Mouse (Mus musculus): ENCODE data around the gene Majin. TPM values are rescaled to one million over a fixed set of nuclear protein-coding genes. Genes with fewer than 3 reads are reported as not detected.

The Majin gene
- polyA plus RNA-seq, 1 experiment from 2014 or later: not detected

GRCm38 (mm10) chr19:6268670-6269132, 84.5 kb downstream of the Majin start:
- 79% methylated on average over 7 of the region's 7 CpGs for WGBS
- Histone ChIP-seq H3K9ac (ENCODE audit: low read depth, low read length) (no peak overlapping the region), H3K4me3 (ENCODE audit: low read depth, low read length) (no peak overlapping the region), H3K36me3 (ENCODE audit: control insufficient read depth, insufficient read depth, low read length) (no peaks in the 10 kb centered on the region), H3K4me1 (ENCODE audit: control insufficient read depth, insufficient read depth, low read length) (no peaks in the 10 kb centered on the region), H3K9me3 (ENCODE audit: control insufficient read depth, low read length) (no peaks in the 10 kb centered on the region), H3K4me2 (ENCODE audit: low read depth, low read length) (no peak overlapping the region), H3K27me3 (replicated peaks; ENCODE audit: control insufficient read depth, insufficient read depth, low read length) (no peaks in the 10 kb centered on the region), H3K27ac (replicated peaks; ENCODE audit: low read depth, low read length) (no peak overlapping the region)
- DNase-seq (ENCODE audit: low spot score) (no peak), ATAC-seq (ENCODE audit: low read depth) (no peak)

GRCm38 (mm10) chr19:6269798-6270475, 85.7 kb downstream of the Majin start:
- no peak for DNase-seq (ENCODE audit: low spot score)

GRCm38 (mm10) chr19:6270661-6271060, 86.5 kb downstream of the Majin start:
- Histone ChIP-seq H3K27ac (replicated peaks; ENCODE audit: low read depth, low read length) (no peak overlapping the region), H3K9ac (ENCODE audit: low read depth, low read length) (peak overlapping the region; percentile 19; the same call in 1 of the 2 replicates), H3K36me3 (ENCODE audit: control insufficient read depth, insufficient read depth, low read length) (no peaks in the 10 kb centered on the region), H3K9me3 (ENCODE audit: control insufficient read depth, low read length) (no peaks in the 10 kb centered on the region), H3K27me3 (replicated peaks; ENCODE audit: control insufficient read depth, insufficient read depth, low read length) (no peaks in the 10 kb centered on the region), H3K4me1 (ENCODE audit: control insufficient read depth, insufficient read depth, low read length) (peaks cover 2% of the 10 kb centered on the region), H3K4me2 (ENCODE audit: low read depth, low read length) (no peak overlapping the region), H3K4me3 (ENCODE audit: low read depth, low read length) (no peak overlapping the region)
- ATAC-seq (ENCODE audit: low read depth): no peak
- 56% methylated on average over 9 of the region's 9 CpGs for WGBS
- DNase-seq (ENCODE audit: low spot score): no peak

More at GRCm38 (mm10) chr19:6269798-6270475, 85.7 kb downstream of the Majin start:
- H3K4me2 ChIP-seq (ENCODE audit: low read depth, low read length): no peak overlapping the region
- no peaks in the 10 kb centered on the region for H3K9me3 ChIP-seq (ENCODE audit: control insufficient read depth, low read length)
- WGBS: 85% methylated on average over 8 of the region's 8 CpGs
- H3K36me3 ChIP-seq (ENCODE audit: control insufficient read depth, insufficient read depth, low read length): no peaks in the 10 kb centered on the region
- H3K4me3 ChIP-seq (ENCODE audit: low read depth, low read length): no peak overlapping the region
- H3K4me1 ChIP-seq (ENCODE audit: control insufficient read depth, insufficient read depth, low read length): no peaks in the 10 kb centered on the region
- ATAC-seq (ENCODE audit: low read depth): no peak
- no peaks in the 10 kb centered on the region for H3K27me3 ChIP-seq (replicated peaks; ENCODE audit: control insufficient read depth, insufficient read depth, low read length)
- no peak overlapping the region for H3K27ac ChIP-seq (replicated peaks; ENCODE audit: low read depth, low read length)
- no peak overlapping the region; the same call in 1 of the 2 replicates for H3K9ac ChIP-seq (ENCODE audit: low read depth, low read length)

GRCm38 (mm10) chr19:6271206-6271605, 87.0 kb downstream of the Majin start:
- no peak for DNase-seq (ENCODE audit: low spot score)
- Histone ChIP-seq H3K9me3 (ENCODE audit: control insufficient read depth, low read length) (no peaks in the 10 kb centered on the region), H3K4me2 (ENCODE audit: low read depth, low read length) (no peak overlapping the region), H3K9ac (ENCODE audit: low read depth, low read length) (0 out of 2 replicates have a peak overlapping the region, but pooled peaks have one; percentile 19), H3K4me3 (ENCODE audit: low read depth, low read length) (no peak overlapping the region), H3K4me1 (ENCODE audit: control insufficient read depth, insufficient read depth, low read length) (peaks cover 8% of the 10 kb centered on the region), H3K27ac (replicated peaks; ENCODE audit: low read depth, low read length) (no peak overlapping the region), H3K36me3 (ENCODE audit: control insufficient read depth, insufficient read depth, low read length) (no peaks in the 10 kb centered on the region), H3K27me3 (replicated peaks; ENCODE audit: control insufficient read depth, insufficient read depth, low read length) (no peaks in the 10 kb centered on the region)
- WGBS: 29% methylated on average over 8 of the region's 8 CpGs
- ATAC-seq (ENCODE audit: low read depth): no peak

GRCm38 (mm10) chr19:6272053-6272452, 87.9 kb downstream of the Majin start:
- Histone ChIP-seq H3K36me3 (ENCODE audit: control insufficient read depth, insufficient read depth, low read length) (no peaks in the 10 kb centered on the region), H3K4me2 (ENCODE audit: low read depth, low read length) (no peak overlapping the region), H3K27ac (replicated peaks; ENCODE audit: low read depth, low read length) (no peak overlapping the region), H3K4me3 (ENCODE audit: low read depth, low read length) (no peak overlapping the region), H3K27me3 (replicated peaks; ENCODE audit: control insufficient read depth, insufficient read depth, low read length) (no peaks in the 10 kb centered on the region), H3K9me3 (ENCODE audit: control insufficient read depth, low read length) (no peaks in the 10 kb centered on the region), H3K9ac (ENCODE audit: low read depth, low read length) (no peak overlapping the region), H3K4me1 (ENCODE audit: control insufficient read depth, insufficient read depth, low read length) (peaks cover 8% of the 10 kb centered on the region)
- WGBS: 72% methylated on average over 7 of the region's 7 CpGs
- DNase-seq (ENCODE audit: low spot score) (no peak), ATAC-seq (ENCODE audit: low read depth) (no peak)

- peak; percentile 17 for DNase-seq (ENCODE audit: low spot score)
- WGBS: 75% methylated on average over 4 of the region's 4 CpGs
- Histone ChIP-seq H3K4me1 (ENCODE audit: control insufficient read depth, insufficient read depth, low read length) (peaks cover 8% of the 10 kb centered on the region), H3K9ac (ENCODE audit: low read depth, low read length) (no peak overlapping the region), H3K27ac (replicated peaks; ENCODE audit: low read depth, low read length) (no peak overlapping the region), H3K27me3 (replicated peaks; ENCODE audit: control insufficient read depth, insufficient read depth, low read length) (no peaks in the 10 kb centered on the region), H3K36me3 (ENCODE audit: control insufficient read depth, insufficient read depth, low read length) (no peaks in the 10 kb centered on the region), H3K9me3 (ENCODE audit: control insufficient read depth, low read length) (no peaks in the 10 kb centered on the region), H3K4me2 (ENCODE audit: low read depth, low read length) (no peak overlapping the region), H3K4me3 (ENCODE audit: low read depth, low read length) (no peak overlapping the region)
- no peak for ATAC-seq (ENCODE audit: low read depth)
These were observed 88.5 kb downstream of the Majin start for GRCm38 (mm10) chr19:6272738-6273137.

GRCm38 (mm10) chr19:6273592-6273991, 89.4 kb downstream of the Majin start:
- no peak overlapping the region for H3K9ac ChIP-seq (ENCODE audit: low read depth, low read length)
- H3K36me3 ChIP-seq (ENCODE audit: control insufficient read depth, insufficient read depth, low read length): no peaks in the 10 kb centered on the region
- no peak overlapping the region for H3K4me3 ChIP-seq (ENCODE audit: low read depth, low read length)
- 82% methylated on average over 4 of the region's 4 CpGs for WGBS
- peaks cover 12% of the 10 kb centered on the region for H3K4me1 ChIP-seq (ENCODE audit: control insufficient read depth, insufficient read depth, low read length)
- no peaks in the 10 kb centered on the region for H3K9me3 ChIP-seq (ENCODE audit: control insufficient read depth, low read length)
- no peak overlapping the region for H3K27ac ChIP-seq (replicated peaks; ENCODE audit: low read depth, low read length)
- ATAC-seq (ENCODE audit: low read depth) (no peak), DNase-seq (ENCODE audit: low spot score) (no peak)
- H3K4me2 ChIP-seq (ENCODE audit: low read depth, low read length): no peak overlapping the region
- H3K27me3 ChIP-seq (replicated peaks; ENCODE audit: control insufficient read depth, insufficient read depth, low read length): no peaks in the 10 kb centered on the region

All from embryonic facial prominence, embryonic 14.5 days (tissue).